Mouse (Mus musculus): ENCODE measurements around the gene Thumpd1.

- TF ChIP-seq CTCF (IDR thresholded peaks at IDR 0.05) (peak; percentile 49), EP300 (IDR thresholded peaks at IDR 0.05) (no peak)
Observed at GRCm38 (mm10) chr7:119670925-119671324, 49.7 kb downstream of the Thumpd1 start.
